Mouse (Mus musculus): ENCODE measurements around the gene Olfr310. TPM values are rescaled to one million over a fixed set of nuclear protein-coding genes. Genes with fewer than 3 reads are reported as not detected.

The Olfr310 gene
- total RNA-seq (2014; fragmentation: Nextera tagmentation) (not detected in 2 replicates), total RNA-seq (2017) (not detected in 2 replicates)

GRCm38 (mm10) chr7:86277072-86277471, at the start of gene Olfr310:
Olfr310 (minus strand) TSS chr7:86277172.
- ATAC-seq (replicated peaks; ENCODE audit: poor library complexity, severe bottlenecking), result no peak

DNA sequence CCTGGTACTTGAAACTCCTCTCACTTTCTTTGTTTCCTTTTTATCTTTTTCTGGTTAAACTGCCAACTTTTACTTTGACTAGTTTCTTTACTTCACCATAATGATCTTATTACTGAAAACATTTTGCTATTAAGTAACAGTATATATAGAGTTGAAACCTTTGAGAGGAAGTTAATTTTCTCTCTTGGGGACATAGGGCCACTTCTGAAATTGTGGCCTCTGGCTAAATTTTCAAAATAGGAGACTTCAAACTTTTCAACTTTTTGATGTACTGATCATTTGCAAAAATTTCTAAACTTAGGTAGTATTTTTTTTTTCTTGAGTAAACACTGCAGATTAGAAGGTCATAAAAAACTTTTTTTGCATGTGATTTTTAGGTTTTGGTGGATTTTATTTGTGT, 48.6 kb upstream of the Olfr310 start, which contains the start of gene Olfr308:
TSS of gene Olfr308 (minus strand) at position 101 of the 400 bp plus-strand sequence.
- ATAC-seq (replicated peaks; ENCODE audit: poor library complexity, severe bottlenecking), result no peak

GRCm38 (mm10) chr7:86321323-86321722, 44.4 kb upstream of the Olfr310 start:
- ATAC-seq (replicated peaks; ENCODE audit: poor library complexity, severe bottlenecking), result no peak

- ATAC-seq (replicated peaks; ENCODE audit: poor library complexity, severe bottlenecking), result no peak
Observed at GRCm38 (mm10) chr7:86313608-86314007, 36.6 kb upstream of the Olfr310 start, which contains the start of gene Olfr309. Olfr309 (minus strand) TSS chr7:86313708.

- ATAC-seq (replicated peaks; ENCODE audit: poor library complexity, severe bottlenecking), result no peak
Observed at GRCm38 (mm10) chr7:86246208-86246607, 30.8 kb downstream of the Olfr310 start, which contains the start of gene Vmn2r76. Vmn2r76 (minus strand) TSS chr7:86246308.

Other genes with a start within 250 kb of the Olfr310 start
- not detected in 2 replicates for gene Vmn2r75, start 105.4 kb downstream of the Olfr310 start, total RNA-seq (2014; fragmentation: Nextera tagmentation)
- gene Vmn2r75, start 105.4 kb downstream of the Olfr310 start, total RNA-seq (2017), result not detected in 2 replicates
- not detected in 2 replicates for gene Vmn2r76, start 30.9 kb downstream of the Olfr310 start, total RNA-seq (2014; fragmentation: Nextera tagmentation)
- gene Vmn2r76, start 30.9 kb downstream of the Olfr310 start, total RNA-seq (2017), result not detected in 2 replicates
- not detected in 2 replicates for gene Olfr309, start 36.5 kb upstream of the Olfr310 start, total RNA-seq (2014; fragmentation: Nextera tagmentation)
- not detected in 2 replicates for gene Olfr309, start 36.5 kb upstream of the Olfr310 start, total RNA-seq (2017)
- not detected in 2 replicates for gene Olfr308, start 48.5 kb upstream of the Olfr310 start, total RNA-seq (2014; fragmentation: Nextera tagmentation)
- gene Olfr308, start 48.5 kb upstream of the Olfr310 start, total RNA-seq (2017), result not detected in 2 replicates
- not detected in 2 replicates for gene Olfr307, start 60.4 kb upstream of the Olfr310 start, total RNA-seq (2014; fragmentation: Nextera tagmentation)
- not detected in 2 replicates for gene Olfr307, start 60.4 kb upstream of the Olfr310 start, total RNA-seq (2017)
- gene Olfr305, start 89.8 kb upstream of the Olfr310 start, total RNA-seq (2014; fragmentation: Nextera tagmentation), result not detected in 2 replicates
- not detected in 2 replicates for gene Olfr305, start 89.8 kb upstream of the Olfr310 start, total RNA-seq (2017)
- gene Olfr304, start 109.5 kb upstream of the Olfr310 start, total RNA-seq (2014; fragmentation: Nextera tagmentation), result not detected in 2 replicates
- gene Olfr304, start 109.5 kb upstream of the Olfr310 start, total RNA-seq (2017), result not detected in 2 replicates
- not detected in 2 replicates for gene Olfr303, start 120.6 kb upstream of the Olfr310 start, total RNA-seq (2014; fragmentation: Nextera tagmentation)
- gene Olfr303, start 120.6 kb upstream of the Olfr310 start, total RNA-seq (2017), result not detected in 2 replicates
- gene Olfr301, start 126.7 kb upstream of the Olfr310 start, total RNA-seq (2014; fragmentation: Nextera tagmentation), result not detected in 2 replicates
- gene Olfr301, start 126.7 kb upstream of the Olfr310 start, total RNA-seq (2017), result not detected in 2 replicates
- gene Olfr299, start 182.7 kb upstream of the Olfr310 start, total RNA-seq (2014; fragmentation: Nextera tagmentation), result not detected in 2 replicates
- not detected in 2 replicates for gene Olfr299, start 182.7 kb upstream of the Olfr310 start, total RNA-seq (2017)
- not detected in 2 replicates for gene Olfr298, start 215.3 kb upstream of the Olfr310 start, total RNA-seq (2014; fragmentation: Nextera tagmentation)
- gene Olfr298, start 215.3 kb upstream of the Olfr310 start, total RNA-seq (2017), result not detected in 2 replicates
- gene Olfr297, start 242.8 kb upstream of the Olfr310 start, total RNA-seq (2014; fragmentation: Nextera tagmentation), result not detected in 2 replicates
- not detected in 2 replicates for gene Olfr297, start 242.8 kb upstream of the Olfr310 start, total RNA-seq (2017)